Mouse (Mus musculus) embryonic facial prominence, embryonic 10.5 days (tissue): ENCODE results near the gene Gm5624. TPM values are rescaled to one million over a fixed set of nuclear protein-coding genes. Genes with fewer than 3 reads are reported as not detected.
"Not testable (repeated sequence)": the region's sequence is repeated elsewhere in the genome, so short reads cannot be mapped to it uniquely, and the experiment has no call there.

Experiments used
- DNase-seq: peaks from one replicate; pipeline ENCODE4 v3.0.0-alpha.2; 2017; ENCODE audit warnings: low spot score
- H3K27ac ChIP-seq: fragments of 300-500 bp; sonication (generic); replicated peaks from 2 replicates; pipeline ENCODE4 v1.5.1; 2016; ENCODE audit warnings: mild to moderate bottlenecking
- H3K27me3 ChIP-seq: fragments of 300-500 bp; sonication (generic); replicated peaks from 2 replicates; pipeline ENCODE4 v1.6.1; 2016; ENCODE audit warnings: low read depth, mild to moderate bottlenecking; ENCODE audit not compliant: poor library complexity, severe bottlenecking
- H3K36me3 ChIP-seq: fragments of 300-500 bp; sonication (generic); replicated peaks from 2 replicates; pipeline ENCODE4 v1.6.1; 2016; ENCODE audit warnings: mild to moderate bottlenecking, moderate library complexity
- H3K4me1 ChIP-seq: fragments of 300-500 bp; sonication (generic); 2 replicates; pipeline ENCODE4 v1.6.1; 2016
- H3K4me3 ChIP-seq: fragments of 300-500 bp; sonication (generic); 2 replicates; pipeline ENCODE4 v1.5.1; 2016; ENCODE audit warnings: mild to moderate bottlenecking, moderate library complexity
- H3K9me3 ChIP-seq: fragments of 300-500 bp; sonication (generic); 2 replicates; pipeline ENCODE4 v1.6.1; 2016; ENCODE audit warnings: mild to moderate bottlenecking
- WGBS: fragments of 180-500 bp; shearing (Covaris S2); methylation state at CpG from one replicate; pipeline ENCODE4 v1.1.7; 2016; 5-methylcytosine and 5-hydroxymethylcytosine counted together
- polyA plus RNA-seq: library from polyadenylated mRNA; unstranded; fragments of >200 nt; fragmentation: Nextera tagmentation; extraction: Ambion mirVana; gene quantifications from 2 replicates; pipeline ENCODE4 v1.2.1, GENCODE M21; 2016

Gm5624 gene
- polyA plus RNA-seq = not detected in 2 replicates

GRCm38 (mm10) chr14:44627737-44628136 lies at the start of gene Gm5624:
TSS of gene Gm5624 (minus strand) at chr14:44627938.
- not testable (repeated sequence) for DNase-seq, H3K36me3 ChIP-seq, H3K9me3 ChIP-seq, H3K4me3 ChIP-seq, H3K27ac ChIP-seq, H3K27me3 ChIP-seq, H3K4me1 ChIP-seq
- 84% methylated on average over 4 of the region's 4 CpGs for WGBS

- not testable (repeated sequence) for H3K27me3 ChIP-seq, H3K27ac ChIP-seq, H3K9me3 ChIP-seq, H3K36me3 ChIP-seq, H3K4me3 ChIP-seq, DNase-seq, H3K4me1 ChIP-seq
- 81% methylated on average over 2 of the region's 2 CpGs for WGBS
These were observed 36.0 kb downstream of the Gm5624 start for GRCm38 (mm10) chr14:44591765-44592164.

GRCm38 (mm10) chr14:44582853-44583252 lies 44.9 kb downstream of the Gm5624 start, which contains the start of gene Gm8247:
TSS of gene Gm8247 (plus strand) at chr14:44583153.
- not testable (repeated sequence) for H3K4me3 ChIP-seq, H3K4me1 ChIP-seq
- 95% methylated on average over 4 of the region's 4 CpGs for WGBS

DNA sequence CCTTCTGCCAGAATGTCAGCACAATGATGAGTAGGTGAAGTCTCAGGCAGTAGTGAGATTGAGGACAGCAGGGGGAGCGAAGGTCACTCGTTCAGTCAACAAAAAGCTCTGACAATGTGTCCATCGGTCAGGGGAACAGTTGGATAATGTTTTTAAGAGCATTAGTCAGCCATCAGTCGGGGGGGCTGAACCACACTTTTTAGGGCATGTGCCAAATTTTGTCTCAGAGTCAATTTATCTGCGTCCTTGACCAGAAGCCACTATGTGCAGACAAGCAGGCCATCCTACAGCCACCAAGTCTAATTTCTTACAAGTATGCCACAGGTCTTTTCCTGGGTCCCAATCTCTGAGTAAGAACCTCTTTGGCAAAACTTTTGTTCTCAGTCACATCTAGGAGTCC lies 79.8 kb downstream of the Gm5624 start:
- DNase-seq, H3K4me1 ChIP-seq, H3K9me3 ChIP-seq, H3K27me3 ChIP-seq, H3K36me3 ChIP-seq, H3K4me3 ChIP-seq, H3K27ac ChIP-seq: not testable (repeated sequence)
- WGBS = 89% methylated on average over 5 of the region's 5 CpGs

More at GRCm38 (mm10) chr14:44582853-44583252, 44.9 kb downstream of the Gm5624 start, which contains the start of gene Gm8247:
- DNase-seq, H3K27ac ChIP-seq, H3K9me3 ChIP-seq, H3K27me3 ChIP-seq, H3K36me3 ChIP-seq: not testable (repeated sequence)

- not testable (repeated sequence) for H3K4me3 ChIP-seq, H3K4me1 ChIP-seq, DNase-seq, H3K36me3 ChIP-seq, H3K27ac ChIP-seq, H3K9me3 ChIP-seq, H3K27me3 ChIP-seq
- WGBS = 89% methylated on average over 5 of the region's 5 CpGs
These were observed 109.8 kb downstream of the Gm5624 start, which contains the start of gene Gm17093 for GRCm38 (mm10) chr14:44517976-44518375. TSS of gene Gm17093 (plus strand) at chr14:44518276.

Other genes starting within 250 kb of the Gm5624 start
- gene Gm3371, start 217.2 kb downstream of the Gm5624 start, polyA plus RNA-seq = not detected in 2 replicates
- gene Gm8232, start 194.3 kb downstream of the Gm5624 start, polyA plus RNA-seq = not detected in 2 replicates
- gene BC061237, start 135.5 kb downstream of the Gm5624 start, polyA plus RNA-seq = not detected in 2 replicates
- not detected in 2 replicates for gene Gm17093, start 109.7 kb downstream of the Gm5624 start, polyA plus RNA-seq
- gene Gm8247, start 44.8 kb downstream of the Gm5624 start, polyA plus RNA-seq = not detected in 2 replicates
- not detected in 2 replicates for gene Gm8257, start 78.5 kb upstream of the Gm5624 start, polyA plus RNA-seq
- not detected in 2 replicates for gene Gm8267, start 122.4 kb upstream of the Gm5624 start, polyA plus RNA-seq
- gene Ptgdr, start 231.4 kb upstream of the Gm5624 start, polyA plus RNA-seq = not detected in 2 replicates